Mouse (Mus musculus) testis, adult 2 months (tissue): Measurements from ENCODE around the gene Gm26620. TPM values are rescaled to one million over a fixed set of nuclear protein-coding genes. Genes with fewer than 3 reads are reported as not detected.

ENCODE experiments used
- H3K27ac ChIP-seq: fragments of 200-500 bp; 2 replicates; pipeline ENCODE4 v1.5.1; 2012; ENCODE audit warnings: low read depth, low read length; ENCODE audit not compliant: control insufficient read depth, insufficient read depth
- H3K27me3 ChIP-seq: fragments of 200-500 bp; 2 replicates; pipeline ENCODE4 v1.6.1; 2012; ENCODE audit warnings: mild to moderate bottlenecking, low read length, moderate library complexity; ENCODE audit not compliant: control insufficient read depth, insufficient read depth
- H3K36me3 ChIP-seq: fragments of 200-500 bp; 2 replicates; pipeline ENCODE4 v1.6.1; 2012; ENCODE audit warnings: mild to moderate bottlenecking, low read length; ENCODE audit not compliant: control insufficient read depth, insufficient read depth
- H3K4me1 ChIP-seq: fragments of 200-500 bp; 2 replicates; pipeline ENCODE4 v1.6.1; 2012; ENCODE audit warnings: low read length; ENCODE audit not compliant: control insufficient read depth, insufficient read depth
- H3K4me3 ChIP-seq: fragments of 200-500 bp; 2 replicates; pipeline ENCODE4 v1.5.1; 2012; ENCODE audit warnings: low read depth, mild to moderate bottlenecking, low read length, moderate library complexity, mixed read lengths; ENCODE audit not compliant: control insufficient read depth
- CTCF ChIP-seq: fragments of 200-500 bp; IDR thresholded peaks from 2 replicates; pipeline ENCODE4 v1.5.1; 2012; ENCODE audit warnings: low read depth, mild to moderate bottlenecking, inconsistent platforms, low read length, moderate library complexity; ENCODE audit not compliant: control insufficient read depth, insufficient read depth, insufficient replicate concordance
- POLR2A ChIP-seq: fragments of 200-500 bp; IDR thresholded peaks from 2 replicates; pipeline ENCODE4 v1.6.1; 2012; ENCODE audit warnings: low read depth, mild to moderate bottlenecking, inconsistent platforms, low read length, moderate library complexity; ENCODE audit not compliant: control insufficient read depth
- polyA plus RNA-seq: library from polyadenylated mRNA; depleted of rRNA; stranded (reverse); fragments of >200 nt; gene quantifications from 2 replicates; pipeline ENCODE4 v1.2.3, GENCODE M21; 2012; rRNA removed

The Gm26620 gene
- polyA plus RNA-seq, 1 experiment, result 0.99 TPM

- no peak overlapping the region for H3K4me3 ChIP-seq
- H3K36me3 ChIP-seq, result no peaks in the 10 kb centered on the region
- no peaks in the 10 kb centered on the region for H3K4me1 ChIP-seq
- H3K27me3 ChIP-seq, result no peaks in the 10 kb centered on the region
- TF ChIP-seq CTCF (no peak), POLR2A (no peak)
- H3K27ac ChIP-seq, result no peak overlapping the region
These were observed 48.6 kb downstream of the Gm26620 start for GRCm38 (mm10) chr1:170933386-170933920.

- H3K36me3 ChIP-seq, result no peaks in the 10 kb centered on the region
- H3K27ac ChIP-seq, result no peak overlapping the region
- H3K27me3 ChIP-seq, result no peaks in the 10 kb centered on the region
- TF ChIP-seq POLR2A, result no peak
- no peak for TF ChIP-seq CTCF
- H3K4me1 ChIP-seq, result no peaks in the 10 kb centered on the region
- no peak overlapping the region for H3K4me3 ChIP-seq
These were observed 49.1 kb downstream of the Gm26620 start for GRCm38 (mm10) chr1:170933940-170934339.

GRCm38 (mm10) chr1:170934383-170934782 is 49.5 kb downstream of the Gm26620 start:
- no peak overlapping the region for H3K27ac ChIP-seq
- TF ChIP-seq CTCF (no peak), POLR2A (no peak)
- no peaks in the 10 kb centered on the region for H3K27me3 ChIP-seq
- no peak overlapping the region for H3K4me3 ChIP-seq
- no peaks in the 10 kb centered on the region for H3K36me3 ChIP-seq
- no peaks in the 10 kb centered on the region for H3K4me1 ChIP-seq

Other genes starting within 250 kb of the Gm26620 start
- gene Olfml2b, start 240.5 kb upstream of the Gm26620 start, polyA plus RNA-seq, result 5.3 and 6.4 TPM in 2 replicates
- gene Atf6, start 17.3 kb upstream of the Gm26620 start, polyA plus RNA-seq, result 5.5 and 6.3 TPM in 2 replicates
- gene Dusp12, start 475 bp downstream of the Gm26620 start, polyA plus RNA-seq, result 4.4 and 6.2 TPM in 2 replicates
- gene Fcrlb, start 27.9 kb downstream of the Gm26620 start, polyA plus RNA-seq, result 0.16 and 0.23 TPM in 2 replicates
- gene Fcrla, start 42.5 kb downstream of the Gm26620 start, polyA plus RNA-seq, result 5.2 and 5.9 TPM in 2 replicates
- gene Fcgr2b, start 91.5 kb downstream of the Gm26620 start, polyA plus RNA-seq, result 5.6 and 5.9 TPM in 2 replicates
- not detected in 2 replicates for gene Fcgr4, start 133.9 kb downstream of the Gm26620 start, polyA plus RNA-seq
- 30.9 and 52.1 TPM in 2 replicates for gene Fcgr3, start 179.9 kb downstream of the Gm26620 start, polyA plus RNA-seq
- gene Cfap126, start 228.9 kb downstream of the Gm26620 start, polyA plus RNA-seq, result 309 and 314 TPM in 2 replicates